Mouse (Mus musculus): ENCODE measurements at regions not wholly inside any gene's neighbourhood (a gene's known extent, or its start where the extent isn't known, plus 50 kb on each side); places are given as distances from the start of the nearest gene placed in this dataset.

DNA sequence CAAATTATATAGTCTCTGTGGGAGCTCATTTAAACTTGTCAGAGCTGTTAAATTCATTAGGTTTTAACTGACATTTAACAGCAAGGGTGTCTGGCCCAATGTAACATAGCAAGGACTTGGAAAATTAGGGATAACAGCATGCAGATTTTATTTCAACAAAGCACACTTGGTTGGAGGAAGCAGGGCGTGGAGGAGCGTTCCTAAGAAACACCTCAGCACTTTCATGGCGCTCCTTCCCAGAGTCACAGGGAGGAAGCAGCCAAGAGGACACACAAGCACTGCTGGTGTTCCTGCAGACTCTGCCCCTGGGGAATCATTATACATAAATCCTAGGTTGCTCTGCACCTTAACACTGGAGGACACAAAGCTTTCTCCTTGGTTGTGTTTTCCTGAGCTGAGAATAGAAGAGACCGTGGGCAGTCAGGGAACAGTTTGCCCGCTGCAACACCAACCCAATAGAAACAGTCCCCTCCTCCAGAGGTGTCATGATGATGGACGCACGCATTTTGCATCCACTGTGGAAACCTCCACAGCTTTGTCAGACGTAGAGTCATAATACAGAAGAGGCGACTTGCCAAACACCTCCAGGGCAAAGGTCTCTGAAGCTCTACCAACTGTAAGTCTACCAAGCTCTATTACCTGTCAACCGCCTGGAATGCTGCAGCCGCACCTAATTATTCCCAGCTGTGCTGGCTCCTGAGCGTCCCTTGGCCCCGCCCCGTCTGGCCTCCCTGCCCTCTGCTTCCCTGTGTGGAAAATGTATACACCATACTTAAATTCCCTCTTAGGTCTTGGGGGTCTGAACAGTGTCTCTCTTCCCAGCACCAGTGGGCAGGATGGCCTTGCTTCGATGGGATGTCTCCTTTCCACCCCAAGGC is 131.3 kb downstream of the Spata18 start:
- POLR2A ChIA-PET: interaction anchor here in 2 of 4 experiments (1.0 to 1.5 kb wide), 2 partner anchors 20 to 311 kb away, joined by 4 read pairs; no protein-coding TSS in a partner anchor
- CTCF ChIA-PET: no interaction called here

DNA sequence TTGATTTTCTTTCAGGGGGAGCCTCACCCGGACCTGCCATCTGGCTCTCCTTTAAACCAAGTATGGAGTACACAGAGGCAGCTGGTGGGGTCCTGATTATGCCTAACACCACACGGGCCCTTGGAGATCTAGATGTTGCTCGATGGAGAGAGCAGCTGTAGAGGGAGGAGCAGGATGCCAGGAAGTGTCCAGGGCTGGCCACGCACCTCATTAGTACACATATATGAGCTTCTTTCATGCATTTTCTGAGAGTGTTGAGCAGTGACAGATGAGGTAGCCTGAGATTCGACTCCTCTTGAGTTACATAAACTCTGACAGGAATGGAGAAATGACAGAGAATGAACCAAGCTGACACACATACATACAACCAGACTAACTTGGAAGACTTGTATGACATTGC is 136.1 kb downstream of the Spata18 start:
- POLR2A ChIA-PET: interaction anchor here in 1 of 4 experiments (0.6 to 1.0 kb wide), 2 partner anchors 18 to 434 kb away, joined by 3 read pairs; no protein-coding TSS in a partner anchor
- CTCF ChIA-PET: no interaction called here

DNA sequence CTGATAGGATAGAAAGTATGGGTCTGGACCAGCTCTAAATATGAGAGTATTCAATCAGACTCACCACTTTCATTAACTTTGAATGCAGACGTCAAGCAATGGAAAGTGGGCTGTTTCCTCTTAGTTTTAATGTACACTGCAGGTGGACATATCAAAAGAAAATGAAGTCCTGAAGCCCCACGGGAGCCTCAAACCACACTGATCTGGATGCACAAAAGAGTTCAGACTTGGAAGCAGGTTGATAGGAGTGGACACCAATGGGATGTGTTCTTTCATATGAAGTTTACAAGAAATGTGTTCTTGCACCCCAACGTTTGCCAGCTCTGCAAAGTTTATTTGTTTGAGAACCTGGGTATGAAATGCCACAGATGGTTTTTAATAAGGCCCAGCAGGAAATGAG is 141.0 kb downstream of the Spata18 start:
- ChIA-PET POLR2A (interaction anchor here in 1 of 4 experiments (0.7 kb wide), 1 partner anchor 1247 kb away, joined by 3 read pairs; no protein-coding TSS in a partner anchor), CTCF (no interaction called here)

DNA sequence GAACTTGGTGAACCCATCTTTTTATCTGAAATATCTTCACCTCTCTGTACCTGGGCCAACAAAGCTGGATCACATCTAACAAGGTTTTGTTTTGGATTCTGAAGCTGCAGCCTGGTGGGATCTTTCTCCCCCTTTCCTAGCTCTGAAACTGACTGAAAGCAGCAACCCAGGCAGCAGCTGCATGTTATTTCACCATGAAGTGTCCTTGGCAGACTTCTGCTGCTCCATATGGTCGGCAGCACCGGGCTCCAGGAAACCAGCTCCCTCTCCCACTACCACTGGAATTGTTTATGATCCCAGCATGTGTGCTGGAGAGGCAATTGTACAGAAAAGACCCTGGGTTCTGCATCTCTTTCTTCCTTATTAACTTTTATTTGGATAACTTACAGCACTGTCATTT is 145.0 kb downstream of the Spata18 start:
- ChIA-PET CTCF (no interaction called here), POLR2A (no interaction called here)

DNA sequence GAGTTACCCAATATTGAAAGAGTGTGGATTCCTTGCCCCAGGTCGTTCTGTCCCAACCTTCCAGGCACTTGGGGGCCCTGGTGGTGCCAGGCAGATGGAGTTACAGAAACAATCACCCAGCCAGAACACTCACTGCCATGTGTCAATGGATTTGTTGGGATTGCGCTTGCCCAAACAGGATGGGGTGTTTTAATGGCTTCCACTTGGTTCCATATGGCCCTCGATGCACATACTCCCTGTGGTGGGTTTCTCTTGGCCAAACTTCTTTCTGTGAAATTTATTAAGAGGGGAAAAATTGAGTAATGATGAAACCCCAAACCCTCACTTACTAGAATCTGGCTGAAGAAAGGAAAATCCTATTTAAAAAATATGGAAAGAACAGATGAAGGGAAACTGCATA is 146.8 kb downstream of the Spata18 start:
- POLR2A ChIA-PET: no interaction called here
- CTCF ChIA-PET: no interaction called here

DNA sequence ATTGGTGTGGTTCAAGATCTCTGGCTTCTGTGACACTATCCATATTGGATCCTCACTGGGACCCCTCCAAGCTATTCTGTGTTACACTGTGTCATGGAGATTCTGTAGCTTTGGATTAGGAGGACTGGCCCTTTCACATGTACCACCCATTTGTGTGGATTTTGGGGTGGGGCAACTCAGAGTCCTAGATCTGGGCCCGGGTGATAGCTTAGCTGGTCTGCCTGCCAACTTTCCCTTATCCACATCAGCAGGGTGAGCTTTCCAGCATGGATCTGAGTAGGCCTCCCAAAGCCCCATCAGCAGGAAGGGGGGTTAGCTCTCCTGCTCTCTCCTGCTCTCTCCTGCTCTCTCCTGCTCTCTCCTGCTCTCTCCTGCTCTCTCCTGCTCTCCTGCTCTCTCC is 152.3 kb downstream of the Spata18 start:
- CTCF ChIA-PET: no interaction called here
- POLR2A ChIA-PET: interaction anchor here in 1 of 4 experiments (0.6 to 1.7 kb wide), 3 partner anchors 97 to 113 kb away, joined by 3 to 12 read pairs (median 6); no protein-coding TSS in a partner anchor

DNA sequence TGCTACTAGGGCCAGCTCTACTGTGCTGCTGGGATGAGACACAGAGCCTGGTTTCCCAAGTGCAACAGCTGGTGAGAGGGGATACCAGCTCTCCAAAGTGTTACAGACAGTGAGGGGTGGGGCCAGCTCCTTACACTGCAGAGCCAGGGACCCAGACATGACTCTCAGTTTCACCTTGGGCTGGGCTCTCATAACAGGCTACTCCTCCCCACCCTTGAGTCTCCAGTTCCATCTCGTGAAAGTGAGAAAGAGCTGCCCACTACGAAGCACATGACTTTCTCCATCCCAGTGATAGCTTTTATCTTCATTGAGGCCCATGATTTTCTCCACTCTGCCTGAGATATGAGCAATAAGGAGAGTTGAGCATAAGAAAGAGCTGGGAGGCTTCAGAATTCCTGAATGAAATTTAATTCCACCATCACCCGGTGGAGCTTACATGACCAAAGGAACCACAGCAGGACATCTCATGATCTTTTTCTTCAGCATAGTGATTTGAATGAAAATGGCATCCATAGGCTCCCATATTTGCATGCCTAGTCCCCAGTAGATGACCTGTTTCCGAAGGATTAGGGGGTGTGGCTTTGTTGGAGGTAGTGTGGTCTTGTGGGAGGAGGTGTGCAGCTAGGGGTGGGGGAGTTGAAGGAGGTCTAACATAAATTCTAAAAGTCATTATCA is 153.5 kb downstream of the Spata18 start:
- POLR2A ChIA-PET: interaction anchor here in 2 of 4 experiments (0.6 to 1.7 kb wide), 16 partner anchors 11 to 740 kb away, joined by 3 to 12 read pairs (median 3); no protein-coding TSS in a partner anchor
- CTCF ChIA-PET: interaction anchor here in 1 of 4 experiments (1.1 kb wide), 1 partner anchor 43 kb away, joined by 3 read pairs; no protein-coding TSS in a partner anchor

DNA sequence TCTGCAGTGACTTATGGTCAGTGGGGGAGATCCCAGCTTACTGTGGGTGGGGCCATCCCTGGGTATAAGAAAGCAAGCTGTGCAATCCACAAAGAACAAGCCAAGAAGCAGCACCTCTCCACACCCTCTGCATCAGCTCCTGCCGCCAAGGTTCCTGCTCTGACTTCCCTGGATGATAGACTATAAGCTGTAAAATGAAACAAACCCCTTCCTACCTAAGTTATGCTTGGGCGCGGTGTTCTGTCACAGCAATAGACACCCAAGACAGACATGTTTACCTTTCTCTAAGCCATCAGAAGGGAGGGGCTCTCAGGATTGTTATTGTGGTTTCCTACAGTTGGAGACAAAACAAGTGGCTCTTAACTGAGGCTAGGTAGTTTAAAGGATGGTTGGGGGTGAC is 159.5 kb downstream of the Spata18 start:
- ChIA-PET CTCF (interaction anchor here in 1 of 4 experiments (0.6 kb wide), 1 partner anchor 304 kb away, joined by 4 read pairs; no protein-coding TSS in a partner anchor), POLR2A (interaction anchor here in 1 of 4 experiments (0.9 kb wide), 1 partner anchor 24 kb away, joined by 3 read pairs; no protein-coding TSS in a partner anchor)

DNA sequence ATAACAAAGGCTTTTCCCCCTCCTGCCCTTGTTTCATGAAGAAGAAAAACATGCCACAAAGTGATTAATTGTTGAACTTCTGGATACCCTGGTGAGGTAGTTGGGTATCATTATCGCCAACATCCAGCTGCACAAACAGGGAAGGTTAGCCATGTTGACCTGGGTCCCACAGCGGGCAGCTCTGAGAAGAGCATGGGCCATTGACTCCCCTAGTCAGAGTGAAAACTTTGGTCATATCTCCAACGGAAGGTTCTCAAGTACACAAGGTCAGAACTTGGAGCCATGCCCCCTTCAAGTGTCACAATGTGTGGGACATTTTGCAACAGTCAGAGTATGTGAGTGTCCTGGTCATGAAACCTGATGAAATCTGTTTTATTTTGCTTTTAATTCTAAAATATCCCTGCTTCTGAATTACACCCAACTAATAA is 159.9 kb downstream of the Spata18 start:
- ChIA-PET CTCF (no interaction called here), POLR2A (interaction anchor here in 1 of 4 experiments (0.9 kb wide), 1 partner anchor 24 kb away, joined by 3 read pairs; no protein-coding TSS in a partner anchor)

DNA sequence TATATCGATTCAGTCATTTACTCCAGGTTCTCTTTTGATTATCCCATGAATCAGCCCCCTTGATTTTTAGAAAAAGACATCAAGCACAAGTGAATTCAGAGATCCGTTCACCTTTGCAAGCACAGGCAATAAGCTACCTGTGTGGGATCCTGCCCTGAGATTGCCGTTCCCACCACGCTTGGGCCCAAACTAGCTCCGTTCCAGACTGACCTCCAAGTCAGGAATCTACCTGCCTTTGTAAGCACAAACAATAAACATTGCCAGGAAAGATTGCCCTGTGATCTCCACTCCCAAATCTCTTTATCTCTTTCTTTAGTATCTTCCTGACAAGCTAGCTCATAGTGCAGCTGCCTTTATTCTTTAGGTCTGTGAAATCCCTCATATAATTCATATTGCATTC is 164.6 kb downstream of the Spata18 start:
- ChIA-PET CTCF (no interaction called here), POLR2A (interaction anchor here in 1 of 4 experiments (1.5 kb wide), 1 partner anchor 11 kb away, joined by 3 read pairs; no protein-coding TSS in a partner anchor)

DNA sequence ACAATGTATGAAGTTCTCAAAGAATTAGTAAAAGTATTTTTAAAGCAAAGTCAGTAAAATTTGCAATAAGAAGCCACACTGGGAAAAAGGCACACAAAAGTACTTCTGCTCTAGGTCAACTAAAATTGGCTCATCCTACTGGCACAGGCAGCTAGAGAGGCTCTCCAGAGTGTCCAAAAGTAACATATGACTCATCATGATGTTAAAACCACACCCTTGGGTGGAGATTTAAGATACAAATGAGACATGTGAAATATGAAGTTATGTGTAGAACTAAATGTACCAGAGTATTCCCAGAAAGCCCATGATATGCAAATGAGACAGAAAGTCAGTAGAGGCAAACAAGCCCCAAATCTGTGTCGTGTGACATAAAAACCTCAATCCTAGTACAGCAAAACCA is 166.0 kb downstream of the Spata18 start:
- CTCF ChIA-PET: no interaction called here

DNA sequence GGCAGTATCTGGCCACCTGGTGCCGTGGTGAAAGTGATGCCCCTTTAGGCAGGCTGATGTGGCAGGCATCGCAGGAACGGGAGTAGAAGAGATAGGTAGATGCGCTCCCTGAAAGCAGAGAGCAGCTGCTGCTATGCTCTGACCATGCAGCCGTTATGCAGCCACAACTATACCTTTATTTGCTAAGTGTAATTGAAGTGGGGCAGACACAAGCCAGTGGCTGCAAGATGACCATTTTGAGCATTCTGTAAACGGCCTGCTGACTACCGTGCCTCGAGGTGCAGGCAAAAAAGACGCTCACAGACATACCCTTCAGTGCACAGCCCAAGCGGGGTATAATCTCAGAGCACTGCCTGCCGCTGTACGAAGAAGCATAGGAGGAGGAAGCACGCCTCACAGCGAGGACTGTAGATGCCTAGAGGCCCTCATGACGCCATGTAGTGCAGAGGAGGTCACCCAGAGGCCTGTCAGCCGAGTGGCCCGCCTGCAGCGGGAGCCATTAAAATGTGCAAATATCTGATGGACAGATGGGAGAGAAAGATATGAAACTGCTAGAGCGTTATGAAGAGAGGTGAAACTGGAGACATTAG is 170.9 kb downstream of the Spata18 start:
- POLR2A ChIA-PET: no interaction called here
- CTCF ChIA-PET: interaction anchor here in 1 of 4 experiments (0.6 kb wide), 1 partner anchor 119 kb away, joined by 3 read pairs; no protein-coding TSS in a partner anchor

More for the DNA sequence above, 166.0 kb downstream of the Spata18 start:
- POLR2A ChIA-PET: no interaction called here

DNA sequence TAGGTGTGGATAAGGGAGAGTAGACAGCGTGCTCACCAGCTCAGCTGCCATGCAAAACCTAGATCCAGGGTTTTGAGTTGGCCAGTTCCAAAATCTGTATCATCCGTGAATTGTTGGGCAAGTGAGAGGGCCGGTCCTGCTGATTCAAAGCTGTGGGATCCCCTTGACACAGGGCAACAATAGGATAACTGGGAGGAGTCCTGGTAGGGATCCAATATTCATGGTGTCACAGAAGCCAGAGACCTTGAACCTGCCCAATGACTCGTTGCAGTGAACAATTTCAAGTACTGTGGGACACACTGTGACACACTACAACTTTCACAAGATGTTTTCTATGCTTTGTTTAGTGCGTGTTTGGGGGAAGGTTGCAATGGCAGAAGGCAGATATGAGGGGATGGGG is 172.2 kb downstream of the Spata18 start:
- ChIA-PET CTCF (no interaction called here), POLR2A (no interaction called here)

DNA sequence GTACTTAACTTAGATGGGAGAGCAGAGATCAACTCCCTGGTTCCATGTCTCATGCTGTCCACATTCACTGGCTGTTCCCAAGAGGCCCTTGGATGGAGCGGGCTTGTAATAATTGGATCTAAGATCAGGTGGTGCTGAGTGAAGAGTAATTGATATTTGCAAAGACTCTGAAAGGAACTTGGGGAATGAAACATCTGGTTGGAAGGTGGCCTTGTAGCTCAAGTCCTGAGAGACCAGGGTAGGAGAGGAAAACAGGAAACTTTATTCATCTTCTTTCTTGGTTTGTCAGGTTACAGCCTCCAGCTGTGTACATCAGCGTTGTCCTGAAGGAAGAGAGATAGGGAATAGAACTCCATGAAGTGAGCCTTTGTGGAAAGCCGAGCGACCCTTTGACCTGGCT is 175.8 kb downstream of the Spata18 start:
- POLR2A ChIA-PET: interaction anchor here in 1 of 4 experiments (0.5 kb wide), 1 partner anchor 226 kb away, joined by 3 read pairs; no protein-coding TSS in a partner anchor
- CTCF ChIA-PET: no interaction called here

DNA sequence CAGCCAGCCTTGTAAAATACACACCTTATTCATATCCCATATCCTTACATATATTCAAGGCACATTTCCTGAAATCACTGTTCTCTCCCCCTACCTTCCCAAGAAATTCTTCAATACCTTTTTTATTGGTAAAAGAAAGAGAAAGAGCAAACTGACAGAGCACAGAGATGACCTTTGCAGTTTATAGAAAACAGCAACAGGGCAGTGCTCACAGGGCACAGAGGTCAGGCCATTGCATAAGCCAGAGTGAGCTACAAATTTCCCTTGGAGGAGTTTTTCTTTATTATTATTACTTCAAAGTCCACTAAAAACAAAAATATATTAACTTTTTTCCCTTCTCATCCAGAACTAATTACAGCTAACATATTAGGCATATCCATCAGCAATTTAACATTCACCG is 182.5 kb downstream of the Spata18 start:
- ChIA-PET POLR2A (interaction anchor here in 1 of 4 experiments (0.5 kb wide), 1 partner anchor 372 kb away, joined by 3 read pairs; no protein-coding TSS in a partner anchor), CTCF (no interaction called here)

DNA sequence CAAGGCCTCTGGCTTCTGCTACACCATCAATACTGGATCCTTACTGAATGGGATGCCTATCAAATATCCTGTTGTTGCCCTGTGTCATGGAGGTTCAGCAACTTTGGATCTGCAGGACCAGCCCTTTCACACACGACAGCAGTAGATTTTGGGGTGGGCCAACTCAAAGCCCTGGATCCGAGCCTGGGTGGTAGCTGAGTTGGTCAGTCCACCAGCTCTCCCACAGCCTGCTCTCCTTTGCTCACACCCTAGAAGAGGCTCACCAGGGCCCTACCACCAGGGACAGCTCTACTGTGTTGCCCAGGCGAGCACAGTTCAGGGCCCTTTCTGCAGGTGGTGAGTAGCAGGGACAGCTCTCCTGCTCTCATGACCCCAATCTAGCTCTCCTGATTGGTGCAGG is 192.6 kb downstream of the Spata18 start:
- POLR2A ChIA-PET: interaction anchor here in 1 of 4 experiments (1.1 kb wide), 1 partner anchor 10 kb away, joined by 3 read pairs; no protein-coding TSS in a partner anchor
- CTCF ChIA-PET: interaction anchor here in 2 of 4 experiments (0.6 to 0.8 kb wide), 2 partner anchors 139 to 395 kb away, joined by 3 read pairs; no protein-coding TSS in a partner anchor

DNA sequence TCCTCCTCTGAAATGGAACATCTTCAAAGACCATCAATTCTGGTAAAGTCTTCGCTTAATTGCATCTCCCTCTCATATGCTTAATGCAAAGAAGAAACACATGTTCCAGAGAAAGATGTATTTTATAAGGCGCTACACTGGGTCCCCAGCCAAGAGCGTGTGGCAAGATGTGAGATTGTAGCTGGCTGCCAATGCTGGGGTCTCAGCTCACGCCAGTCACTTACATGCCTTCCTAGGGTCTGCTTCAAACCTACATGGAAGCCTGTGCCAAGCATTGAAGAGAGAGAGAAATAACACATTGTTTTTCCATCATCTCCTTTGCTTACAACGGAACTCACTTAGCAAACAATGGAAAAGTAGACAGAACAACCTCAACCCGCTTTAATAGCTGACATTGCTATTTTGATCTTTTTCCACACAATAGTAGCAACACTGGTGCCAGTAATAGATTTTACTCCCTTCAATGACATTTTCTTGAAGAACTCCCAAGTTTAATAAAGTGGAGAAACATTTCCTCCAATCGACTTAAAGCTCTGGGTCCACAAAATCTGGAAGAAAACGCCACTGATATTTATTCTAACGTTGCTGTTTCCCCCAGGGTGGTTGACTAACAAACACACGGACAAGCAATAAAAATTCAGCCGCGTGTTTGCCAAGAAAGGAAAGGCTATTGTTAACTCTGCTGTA is 195.1 kb downstream of the Spata18 start:
- ChIA-PET POLR2A (interaction anchor here in 1 of 4 experiments (0.6 to 0.8 kb wide), 2 partner anchors 40 to 148 kb away, joined by 3 read pairs; no protein-coding TSS in a partner anchor), CTCF (interaction anchor here in 1 of 4 experiments (0.7 kb wide), 1 partner anchor 18 kb away, joined by 3 read pairs; no protein-coding TSS in a partner anchor)

DNA sequence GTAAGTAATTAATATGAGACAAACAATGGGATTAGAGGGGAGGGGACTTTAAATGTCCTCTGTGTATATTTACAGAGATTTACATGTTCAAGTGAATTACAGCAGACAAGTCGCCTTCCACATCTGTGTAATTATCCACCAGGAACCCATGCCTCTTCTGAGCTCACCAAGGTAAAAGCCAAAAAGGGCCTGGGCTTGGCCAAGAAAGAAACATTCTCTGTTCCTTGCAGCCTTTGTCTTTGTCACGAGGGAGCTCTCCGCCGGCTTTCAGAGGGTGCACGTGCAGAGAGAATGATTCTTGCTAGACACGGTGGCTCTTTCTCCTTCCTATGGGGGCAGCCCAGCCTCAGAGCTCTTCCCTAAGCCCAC is 195.6 kb downstream of the Spata18 start:
- POLR2A ChIA-PET: interaction anchor here in 1 of 4 experiments (0.6 to 0.8 kb wide), 2 partner anchors 39 to 148 kb away, joined by 3 read pairs; no protein-coding TSS in a partner anchor
- CTCF ChIA-PET: interaction anchor here in 1 of 4 experiments (0.7 to 1.3 kb wide), 2 partner anchors 18 to 431 kb away, joined by 3 read pairs; no protein-coding TSS in a partner anchor

Data from embryonic stem cell, embryonic (primary cell).